Mouse (Mus musculus) hindbrain, embryonic 11.5 days (tissue): Measurements from ENCODE around the gene Usp36. TPM values are rescaled to one million over a fixed set of nuclear protein-coding genes. Genes with fewer than 3 reads are reported as not detected.

Experiments
- ATAC-seq: fragments of 200-750 bp; cut with Nextera tagmentation; 2 replicates; pipeline ENCODE4 v1.8.0; 2017; ENCODE audit warnings: mild to moderate bottlenecking, moderate TSS enrichment, moderate library complexity; ENCODE audit not compliant: low FRiP score
- DNase-seq: peaks from one replicate; pipeline ENCODE4 v3.0.0-alpha.2; 2015; ENCODE audit warnings: low spot score
- H3K27ac ChIP-seq: fragments of 300-500 bp; sonication (generic); 2 replicates; pipeline ENCODE4 v1.5.1; 2014; ENCODE audit warnings: mild to moderate bottlenecking, low read depth, low read length
- H3K27me3 ChIP-seq: fragments of 300-500 bp; sonication (generic); 2 replicates; pipeline ENCODE4 v1.6.1; 2014; ENCODE audit warnings: mild to moderate bottlenecking, low read length, moderate library complexity, mixed read lengths; ENCODE audit not compliant: control insufficient read depth, insufficient read depth
- H3K36me3 ChIP-seq: fragments of 300-500 bp; sonication (generic); 2 replicates; pipeline ENCODE4 v1.6.1; 2014; ENCODE audit warnings: mild to moderate bottlenecking, low read length, moderate library complexity, mixed read lengths; ENCODE audit not compliant: control insufficient read depth, insufficient read depth
- H3K4me1 ChIP-seq: fragments of 300-500 bp; sonication (generic); replicated peaks from 2 replicates; pipeline ENCODE4 v1.6.1; 2014; ENCODE audit warnings: low read length, mixed read lengths; ENCODE audit not compliant: control insufficient read depth, insufficient read depth
- H3K4me2 ChIP-seq: fragments of 300-500 bp; sonication (generic); replicated peaks from 2 replicates; pipeline ENCODE4 v1.6.1; 2014; ENCODE audit warnings: mild to moderate bottlenecking, low read depth, low read length
- H3K4me3 ChIP-seq: fragments of 300-500 bp; sonication (generic); 2 replicates; pipeline ENCODE4 v1.5.1; 2014; ENCODE audit warnings: low read depth, low read length
- H3K9ac ChIP-seq: fragments of 300-500 bp; sonication (generic); 2 replicates; pipeline ENCODE4 v1.6.1; 2014; ENCODE audit warnings: low read depth, low read length
- H3K9me3 ChIP-seq: fragments of 300-500 bp; sonication (generic); 2 replicates; pipeline ENCODE4 v1.6.1; 2016; ENCODE audit warnings: low read length; ENCODE audit not compliant: control insufficient read depth
- WGBS: fragments of 180-500 bp; shearing (Covaris S2); extraction: QIAGEN DNeasy Blood & Tissue Kit; methylation state at CpG from one replicate; pipeline ENCODE4 v1.1.7; 2014; 5-methylcytosine and 5-hydroxymethylcytosine counted together
- polyA plus RNA-seq: library from polyadenylated mRNA; unstranded; fragments of >200 nt; fragmentation: Nextera tagmentation; extraction: Ambion mirVana; gene quantifications from 2 replicates; pipeline ENCODE4 v1.2.1, GENCODE M21; 2014

Usp36 gene
- polyA plus RNA-seq, 1 experiment from 2014 or later = 9.9 TPM

GRCm38 (mm10) chr11:118239281-118240198 is 50.5 kb downstream of the Usp36 start:
- Histone ChIP-seq H3K36me3 (no peaks in the 10 kb centered on the region), H3K9me3 (no peaks in the 10 kb centered on the region), H3K27me3 (no peaks in the 10 kb centered on the region), H3K27ac (peak overlapping the region; percentile 67), H3K4me1 (peaks cover 9% of the 10 kb centered on the region), H3K9ac (no peak overlapping the region), H3K4me3 (no peak overlapping the region), H3K4me2 (no peak overlapping the region)
- WGBS = 50% methylated on average over 14 of the region's 14 CpGs
- DNase-seq = peak; percentile 44
- no peak for ATAC-seq

- 73% methylated on average over 6 of the region's 6 CpGs for WGBS
- ATAC-seq (no peak), DNase-seq (no peak)
- Histone ChIP-seq H3K27ac (no peak overlapping the region), H3K9ac (no peak overlapping the region), H3K9me3 (no peaks in the 10 kb centered on the region), H3K27me3 (no peaks in the 10 kb centered on the region), H3K4me3 (no peak overlapping the region), H3K4me2 (no peak overlapping the region), H3K4me1 (peaks cover 9% of the 10 kb centered on the region), H3K36me3 (no peaks in the 10 kb centered on the region)
These were observed 53.4 kb downstream of the Usp36 start for GRCm38 (mm10) chr11:118236520-118237190.

DNA sequence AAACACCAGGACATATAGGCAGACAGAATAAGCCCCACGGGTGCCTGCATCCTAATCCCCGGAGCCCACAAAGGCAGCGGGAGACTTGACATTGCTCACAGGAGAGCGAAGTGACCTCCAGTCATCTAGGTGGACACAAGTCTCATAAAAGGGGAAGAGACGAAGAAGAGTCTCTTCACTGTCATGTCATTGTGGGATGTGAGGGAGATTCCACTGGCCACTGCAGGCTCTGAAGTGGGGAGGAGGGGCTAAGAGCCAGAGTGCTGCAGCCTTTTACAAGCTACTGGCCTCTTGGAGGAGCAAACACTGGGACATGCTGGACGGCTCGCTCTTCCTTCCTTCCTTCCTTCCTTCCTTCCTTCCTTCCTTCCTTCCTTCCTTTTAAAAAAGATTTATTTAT is 55.1 kb downstream of the Usp36 start:
- H3K36me3 ChIP-seq = no peaks in the 10 kb centered on the region
- no peaks in the 10 kb centered on the region for H3K9me3 ChIP-seq
- WGBS = 91% methylated on average over 7 of the region's 7 CpGs
- peaks cover 7% of the 10 kb centered on the region for H3K4me1 ChIP-seq
- no peak overlapping the region for H3K27ac ChIP-seq
- no peak for DNase-seq
- H3K9ac ChIP-seq = no peak overlapping the region
- no peaks in the 10 kb centered on the region for H3K27me3 ChIP-seq
- no peak overlapping the region for H3K4me2 ChIP-seq
- H3K4me3 ChIP-seq = no peak overlapping the region
- no peak for ATAC-seq

DNA sequence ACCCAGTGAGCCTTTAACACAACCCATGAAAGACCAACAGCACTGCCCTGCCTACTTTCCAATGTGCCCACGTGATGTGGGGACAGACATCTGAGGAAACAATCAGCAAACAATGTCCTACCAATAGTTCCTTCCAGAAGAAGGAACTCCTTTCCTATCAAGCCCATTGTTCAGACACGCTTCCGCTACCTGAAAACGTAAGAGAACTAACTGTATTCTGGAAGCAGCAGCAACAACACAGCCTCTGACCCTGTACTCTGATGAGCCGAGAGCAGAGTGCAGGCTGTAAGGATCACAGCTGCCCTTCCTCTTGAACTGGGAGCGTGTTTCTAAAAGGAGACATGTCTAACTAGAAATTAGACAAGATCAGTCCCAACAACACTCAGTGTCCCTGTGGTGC is 55.5 kb downstream of the Usp36 start:
- ATAC-seq = no peak
- WGBS = 84% methylated on average over 6 of the region's 6 CpGs

DNA sequence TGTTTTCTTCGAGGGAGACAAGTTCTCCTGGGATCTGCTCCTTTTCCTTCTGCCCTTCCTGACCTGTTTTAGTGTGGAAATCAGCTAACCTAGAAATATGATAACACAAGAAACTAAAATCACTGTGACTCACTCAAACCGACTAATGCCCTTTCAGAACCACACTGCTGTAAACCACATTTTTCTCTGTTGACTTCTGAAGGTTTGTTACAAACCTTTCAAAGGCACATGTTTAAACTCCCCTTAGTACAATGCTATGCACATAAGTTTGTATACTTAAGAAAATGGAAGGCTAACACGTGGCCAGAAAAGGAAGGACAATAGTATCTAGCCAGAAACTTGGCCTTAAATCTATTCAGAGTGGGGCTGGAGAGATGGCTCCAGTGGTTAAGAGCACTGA is 56.1 kb downstream of the Usp36 start:
- no peak for ATAC-seq
- no peak overlapping the region for H3K9ac ChIP-seq
- no peak overlapping the region for H3K4me3 ChIP-seq
- DNase-seq = no peak
- H3K27ac ChIP-seq = no peak overlapping the region
- no peaks in the 10 kb centered on the region for H3K36me3 ChIP-seq
- H3K9me3 ChIP-seq = no peaks in the 10 kb centered on the region
- WGBS = 78% methylated on average over 3 of the region's 3 CpGs
- H3K4me2 ChIP-seq = no peak overlapping the region
- H3K4me1 ChIP-seq = no peaks in the 10 kb centered on the region
- H3K27me3 ChIP-seq = no peaks in the 10 kb centered on the region

More for the DNA sequence above, 55.5 kb downstream of the Usp36 start:
- H3K27ac ChIP-seq = no peak overlapping the region
- no peak for DNase-seq
- no peaks in the 10 kb centered on the region for H3K36me3 ChIP-seq
- no peak overlapping the region for H3K4me2 ChIP-seq
- H3K9me3 ChIP-seq = no peaks in the 10 kb centered on the region
- no peak overlapping the region for H3K9ac ChIP-seq
- H3K4me1 ChIP-seq = peaks cover 3% of the 10 kb centered on the region; the same call in 1 of the 2 replicates
- H3K27me3 ChIP-seq = no peaks in the 10 kb centered on the region
- no peak overlapping the region for H3K4me3 ChIP-seq

- H3K27ac ChIP-seq = no peak overlapping the region
- DNase-seq (no peak), ATAC-seq (no peak)
- no peak overlapping the region for H3K9ac ChIP-seq
- WGBS = 54% methylated on average over 7 of the region's 7 CpGs
- H3K4me3 ChIP-seq = no peak overlapping the region
- no peaks in the 10 kb centered on the region for H3K27me3 ChIP-seq
- no peaks in the 10 kb centered on the region for H3K36me3 ChIP-seq
- no peak overlapping the region for H3K4me2 ChIP-seq
- H3K9me3 ChIP-seq = no peaks in the 10 kb centered on the region
- no peaks in the 10 kb centered on the region for H3K4me1 ChIP-seq
These were observed 57.7 kb downstream of the Usp36 start for GRCm38 (mm10) chr11:118232314-118232831.

GRCm38 (mm10) chr11:118229941-118230340 is 60.1 kb downstream of the Usp36 start:
- ATAC-seq = no peak
- WGBS = 95% methylated on average over 5 of the region's 5 CpGs

DNA sequence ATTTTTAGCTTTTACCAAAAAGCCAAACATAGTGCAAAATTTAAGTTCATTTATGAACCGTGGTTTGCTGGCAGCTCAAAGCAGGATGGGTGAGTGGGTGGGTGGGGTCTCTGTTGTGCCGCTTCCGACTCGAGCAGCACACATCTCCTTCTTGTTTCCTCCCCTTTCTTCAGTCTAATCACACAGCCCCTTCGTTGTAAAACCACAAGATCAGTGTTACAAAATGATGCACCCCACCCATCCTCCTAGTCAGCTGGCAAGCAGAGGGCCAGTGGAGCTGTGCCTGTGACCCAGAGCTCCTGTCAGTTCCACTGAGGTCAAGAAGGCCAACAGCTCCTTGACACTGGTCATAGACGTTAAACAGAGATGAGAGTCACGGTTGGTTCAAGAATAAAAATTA is 62.4 kb downstream of the Usp36 start:
- no peak overlapping the region for H3K4me3 ChIP-seq
- no peak overlapping the region for H3K27ac ChIP-seq
- H3K9me3 ChIP-seq = no peaks in the 10 kb centered on the region
- no peak for ATAC-seq
- 87% methylated on average over 7 of the region's 7 CpGs for WGBS
- H3K4me2 ChIP-seq = no peak overlapping the region
- H3K9ac ChIP-seq = no peak overlapping the region
- no peaks in the 10 kb centered on the region for H3K4me1 ChIP-seq
- no peak for DNase-seq
- H3K36me3 ChIP-seq = no peaks in the 10 kb centered on the region
- H3K27me3 ChIP-seq = no peaks in the 10 kb centered on the region

More at GRCm38 (mm10) chr11:118229941-118230340, 60.1 kb downstream of the Usp36 start:
- no peaks in the 10 kb centered on the region for H3K9me3 ChIP-seq
- no peak overlapping the region for H3K4me2 ChIP-seq
- H3K27me3 ChIP-seq = no peaks in the 10 kb centered on the region
- DNase-seq = no peak
- H3K27ac ChIP-seq = no peak overlapping the region
- H3K4me1 ChIP-seq = no peaks in the 10 kb centered on the region
- H3K9ac ChIP-seq = no peak overlapping the region
- H3K4me3 ChIP-seq = no peak overlapping the region
- H3K36me3 ChIP-seq = no peaks in the 10 kb centered on the region
